Mouse (Mus musculus) left cerebral cortex, postnatal 25 days (tissue): ENCODE measurements at regions not wholly inside any gene's neighbourhood (a gene's known extent, or its start where the extent isn't known, plus 50 kb on each side); places are given as distances from the start of the nearest gene placed in this dataset.

Source experiments
- DNase-seq, 2 experiments: peaks; one replicate each; pipeline ENCODE4 v3.0.0; 2022; ENCODE audit warnings: low spot score in 2 of 2, mixed read lengths in 1 of 2
- intact Hi-C: fragments of 180-260 bp; cut with DNase I; formaldehyde crosslinking; loops from one replicate; pipeline ENCODE4 v1.15.1; 2025

GRCm38 (mm10) chr1:73190832-73191231, 175.1 kb upstream of the Tnp1 start:
- DNase-seq = no peak
- intact Hi-C loops = no loop called here

GRCm38 (mm10) chr1:73188796-73189195, 173.1 kb upstream of the Tnp1 start:
- no peak for DNase-seq
- intact Hi-C loops = no loop called here

- DNase-seq = no peak
- intact Hi-C loops = no loop called here
Observed at GRCm38 (mm10) chr1:73184477-73184876, 168.8 kb upstream of the Tnp1 start.

- no peak for DNase-seq
- intact Hi-C loops = no loop called here
Observed at GRCm38 (mm10) chr1:73178810-73179209, 163.1 kb upstream of the Tnp1 start.

- DNase-seq = no peak
- intact Hi-C loops = no loop called here
Observed at GRCm38 (mm10) chr1:73177076-73177475, 161.4 kb upstream of the Tnp1 start.

- intact Hi-C loops = no loop called here
- no peak for DNase-seq
Observed at GRCm38 (mm10) chr1:73170668-73171008, 154.9 kb upstream of the Tnp1 start.

- no peak for DNase-seq
Observed at GRCm38 (mm10) chr1:73169929-73170667, 154.4 kb upstream of the Tnp1 start.

GRCm38 (mm10) chr1:73169077-73169869, 153.6 kb upstream of the Tnp1 start:
- DNase-seq = peak in 1 of 2 experiments; percentile 6
- intact Hi-C loops = no loop called here

More at GRCm38 (mm10) chr1:73169929-73170667, 154.4 kb upstream of the Tnp1 start:
- intact Hi-C loops = no loop called here

GRCm38 (mm10) chr1:73160199-73160598, 144.5 kb upstream of the Tnp1 start:
- intact Hi-C loops = no loop called here
- DNase-seq = peak in 1 of 2 experiments; percentile 34

GRCm38 (mm10) chr1:73159405-73159976, 143.8 kb upstream of the Tnp1 start:
- intact Hi-C loops = no loop called here
- no peak for DNase-seq

GRCm38 (mm10) chr1:73153438-73154097, 137.9 kb upstream of the Tnp1 start:
- DNase-seq = peak in 1 of 2 experiments; percentile 3

GRCm38 (mm10) chr1:73149926-73150325, 134.2 kb upstream of the Tnp1 start:
- intact Hi-C loops = no loop called here
- DNase-seq = no peak

More at GRCm38 (mm10) chr1:73153438-73154097, 137.9 kb upstream of the Tnp1 start:
- intact Hi-C loops = no loop called here

- intact Hi-C loops = no loop called here
- no peak for DNase-seq
Observed at GRCm38 (mm10) chr1:73142845-73143244, 127.1 kb upstream of the Tnp1 start.

- DNase-seq = no peak
- intact Hi-C loops = no loop called here
Observed at GRCm38 (mm10) chr1:73140557-73141345, 125.0 kb upstream of the Tnp1 start.

GRCm38 (mm10) chr1:73130215-73130861, 114.6 kb upstream of the Tnp1 start:
- DNase-seq = no peak
- intact Hi-C loops = no loop called here

- intact Hi-C loops = no loop called here
- DNase-seq = no peak
Observed at GRCm38 (mm10) chr1:73123012-73123411, 107.3 kb upstream of the Tnp1 start.

- DNase-seq = no peak
- intact Hi-C loops = no loop called here
Observed at GRCm38 (mm10) chr1:73118661-73119060, 103.0 kb upstream of the Tnp1 start.

- intact Hi-C loops = no loop called here
- no peak for DNase-seq
Observed at GRCm38 (mm10) chr1:73116526-73116925, 100.8 kb upstream of the Tnp1 start.

- intact Hi-C loops = no loop called here
- peak in 1 of 2 experiments; percentile 26 for DNase-seq
Observed at GRCm38 (mm10) chr1:73115854-73116253, 100.1 kb upstream of the Tnp1 start.
